Mouse (Mus musculus) olfactory bulb, adult 2 months (tissue): ENCODE data around the gene Cnksr1.

Experiments used
- CTCF ChIP-seq: fragments of 200-500 bp; IDR thresholded peaks from 2 replicates; pipeline ENCODE4 v1.5.1; 2012; ENCODE audit warnings: low read depth, mild to moderate bottlenecking, low read length, moderate library complexity; ENCODE audit not compliant: insufficient read depth
- POLR2A ChIP-seq: fragments of 200-500 bp; IDR thresholded peaks from 2 replicates; pipeline ENCODE4 v1.6.1; 2012; ENCODE audit warnings: mild to moderate bottlenecking, low read depth, low read length, moderate library complexity; ENCODE audit not compliant: insufficient read depth

- no peak for TF ChIP-seq CTCF
- no peak for TF ChIP-seq POLR2A
These were observed 35.3 kb downstream of the Cnksr1 start, which contains the start of gene Gm7534 for GRCm38 (mm10) chr4:134202904-134203303.
